Mouse (Mus musculus) adrenal gland, postnatal 36 days (tissue): ENCODE measurements around the gene Svop. TPM values are rescaled to one million over a fixed set of nuclear protein-coding genes. Genes with fewer than 3 reads are reported as not detected.

Experiments
- DNase-seq, 2 experiments: peaks; one replicate each; pipeline ENCODE4 v3.0.0; 2021; ENCODE audit warnings: mixed read lengths in 1 of 2
- total RNA-seq, 2 experiments: library from RNA; stranded (reverse); gene quantifications; 2 replicates each; pipeline ENCODE4 v1.2.3; 2021

The Svop gene
- total RNA-seq, 2 experiments from 2014 or later = 2.2 to 2.6 TPM

GRCm38 (mm10) chr5:114046151-114046550, 45.2 kb downstream of the Svop start:
- DNase-seq = no peak

GRCm38 (mm10) chr5:114045134-114045533, 46.2 kb downstream of the Svop start:
- DNase-seq = no peak

GRCm38 (mm10) chr5:114043800-114044199, 47.6 kb downstream of the Svop start:
- DNase-seq = no peak

- peak; percentile 54 to 65 for DNase-seq
These were observed 49.9 kb downstream of the Svop start for GRCm38 (mm10) chr5:114041327-114041930.

- DNase-seq = no peak
These were observed 50.5 kb downstream of the Svop start for GRCm38 (mm10) chr5:114040911-114041310.

GRCm38 (mm10) chr5:114040508-114040907, 50.9 kb downstream of the Svop start:
- no peak for DNase-seq

- no peak for DNase-seq
These were observed 56.3 kb downstream of the Svop start for GRCm38 (mm10) chr5:114035111-114035510.

- DNase-seq = no peak
These were observed 57.0 kb downstream of the Svop start for GRCm38 (mm10) chr5:114034393-114034792.

- DNase-seq = no peak
These were observed 59.1 kb downstream of the Svop start for GRCm38 (mm10) chr5:114032161-114032763.

- DNase-seq = no peak
These were observed 60.7 kb downstream of the Svop start for GRCm38 (mm10) chr5:114030652-114031051.

GRCm38 (mm10) chr5:114028111-114028510, 63.3 kb downstream of the Svop start:
- peak in 1 of 2 experiments; percentile 18 for DNase-seq

GRCm38 (mm10) chr5:114027217-114027944, 64.0 kb downstream of the Svop start:
- no peak for DNase-seq

GRCm38 (mm10) chr5:114024885-114025284, 66.5 kb downstream of the Svop start:
- DNase-seq = peak in 1 of 2 experiments; percentile 10

GRCm38 (mm10) chr5:114024390-114024789, 67.0 kb downstream of the Svop start:
- no peak for DNase-seq

- DNase-seq = peak; percentile 32 to 53
These were observed 76.2 kb downstream of the Svop start for GRCm38 (mm10) chr5:114015121-114015520.

GRCm38 (mm10) chr5:114009049-114009448, 82.3 kb downstream of the Svop start:
- DNase-seq = no peak

- no peak for DNase-seq
These were observed 83.5 kb downstream of the Svop start for GRCm38 (mm10) chr5:114007753-114008453.

GRCm38 (mm10) chr5:114006974-114007373, 84.4 kb downstream of the Svop start:
- DNase-seq = no peak

- DNase-seq = no peak
These were observed 86.3 kb downstream of the Svop start for GRCm38 (mm10) chr5:114005100-114005499.

- no peak for DNase-seq
These were observed 86.8 kb downstream of the Svop start for GRCm38 (mm10) chr5:114004573-114004972.

GRCm38 (mm10) chr5:114003542-114003941, 87.8 kb downstream of the Svop start, which contains the start of gene Dao:
Dao (plus strand) TSS chr5:114003703.
- no peak for DNase-seq

- no peak for DNase-seq
These were observed 92.0 kb downstream of the Svop start for GRCm38 (mm10) chr5:113999382-113999781.

- DNase-seq = no peak
These were observed 94.9 kb downstream of the Svop start for GRCm38 (mm10) chr5:113996458-113996857.
